Mouse (Mus musculus) testis, adult 2 months (tissue): ENCODE data around the gene Igf1r. TPM values are rescaled to one million over a fixed set of nuclear protein-coding genes. Genes with fewer than 3 reads are reported as not detected.
A peak's percentile ranks its signal among the peaks of the same experiment; 100 is the strongest.
"Not testable (repeated sequence)": the region's sequence is repeated elsewhere in the genome, so short reads cannot be mapped to it uniquely, and the experiment has no call there.

Experiments
- H3K27ac ChIP-seq: fragments of 200-500 bp; 2 replicates; pipeline ENCODE4 v1.5.1; 2012; ENCODE audit warnings: low read depth, low read length; ENCODE audit not compliant: control insufficient read depth, insufficient read depth
- H3K27me3 ChIP-seq: fragments of 200-500 bp; 2 replicates; pipeline ENCODE4 v1.6.1; 2012; ENCODE audit warnings: mild to moderate bottlenecking, low read length, moderate library complexity; ENCODE audit not compliant: control insufficient read depth, insufficient read depth
- H3K36me3 ChIP-seq: fragments of 200-500 bp; 2 replicates; pipeline ENCODE4 v1.6.1; 2012; ENCODE audit warnings: mild to moderate bottlenecking, low read length; ENCODE audit not compliant: control insufficient read depth, insufficient read depth
- H3K4me1 ChIP-seq: fragments of 200-500 bp; 2 replicates; pipeline ENCODE4 v1.6.1; 2012; ENCODE audit warnings: low read length; ENCODE audit not compliant: control insufficient read depth, insufficient read depth
- H3K4me3 ChIP-seq: fragments of 200-500 bp; 2 replicates; pipeline ENCODE4 v1.5.1; 2012; ENCODE audit warnings: low read depth, mild to moderate bottlenecking, low read length, moderate library complexity, mixed read lengths; ENCODE audit not compliant: control insufficient read depth
- CTCF ChIP-seq: fragments of 200-500 bp; IDR thresholded peaks from 2 replicates; pipeline ENCODE4 v1.5.1; 2012; ENCODE audit warnings: low read depth, mild to moderate bottlenecking, inconsistent platforms, low read length, moderate library complexity; ENCODE audit not compliant: control insufficient read depth, insufficient read depth, insufficient replicate concordance
- POLR2A ChIP-seq: fragments of 200-500 bp; IDR thresholded peaks from 2 replicates; pipeline ENCODE4 v1.6.1; 2012; ENCODE audit warnings: low read depth, mild to moderate bottlenecking, inconsistent platforms, low read length, moderate library complexity; ENCODE audit not compliant: control insufficient read depth
- polyA plus RNA-seq: library from polyadenylated mRNA; depleted of rRNA; stranded (reverse); fragments of >200 nt; gene quantifications from 2 replicates; pipeline ENCODE4 v1.2.3, GENCODE M21; 2012; rRNA removed

Igf1r gene
- polyA plus RNA-seq, 1 experiment: 4.2 TPM

GRCm38 (mm10) chr7:68277897-68278270, 325.3 kb downstream of the Igf1r start:
- no peaks in the 10 kb centered on the region for H3K27me3 ChIP-seq
- no peaks in the 10 kb centered on the region for H3K36me3 ChIP-seq
- H3K27ac ChIP-seq: no peak overlapping the region
- peaks cover 9% of the 10 kb centered on the region for H3K4me1 ChIP-seq
- TF ChIP-seq POLR2A: no peak
- no peak for TF ChIP-seq CTCF
- no peak overlapping the region for H3K4me3 ChIP-seq

- Histone ChIP-seq H3K27ac (no peak overlapping the region), H3K4me1 (peaks cover 9% of the 10 kb centered on the region), H3K36me3 (no peaks in the 10 kb centered on the region), H3K4me3 (no peak overlapping the region), H3K27me3 (no peaks in the 10 kb centered on the region)
- no peak for TF ChIP-seq POLR2A
- no peak for TF ChIP-seq CTCF
These were observed 325.8 kb downstream of the Igf1r start for GRCm38 (mm10) chr7:68278385-68278784.

- Histone ChIP-seq H3K36me3 (no peaks in the 10 kb centered on the region), H3K27me3 (no peaks in the 10 kb centered on the region), H3K4me1 (peaks cover 9% of the 10 kb centered on the region), H3K27ac (no peak overlapping the region), H3K4me3 (no peak overlapping the region)
- TF ChIP-seq CTCF (no peak), POLR2A (no peak)
These were observed 326.3 kb downstream of the Igf1r start for GRCm38 (mm10) chr7:68278908-68279307.

- Histone ChIP-seq H3K27ac (no peak overlapping the region), H3K4me3 (no peak overlapping the region), H3K36me3 (no peaks in the 10 kb centered on the region), H3K27me3 (no peaks in the 10 kb centered on the region), H3K4me1 (peaks cover 9% of the 10 kb centered on the region)
- no peak for TF ChIP-seq CTCF
- no peak for TF ChIP-seq POLR2A
These were observed 326.9 kb downstream of the Igf1r start for GRCm38 (mm10) chr7:68279481-68279880.

GRCm38 (mm10) chr7:68280352-68280869, 327.8 kb downstream of the Igf1r start:
- TF ChIP-seq CTCF (no peak), POLR2A (peak; percentile 57; the same call in 1 of the 2 replicates)
- peaks cover 7% of the 10 kb centered on the region for H3K4me1 ChIP-seq
- no peaks in the 10 kb centered on the region for H3K36me3 ChIP-seq
- peak overlapping the region; percentile 44; the same call in 1 of the 2 replicates for H3K27ac ChIP-seq
- peak overlapping the region; percentile 58 for H3K4me3 ChIP-seq
- no peaks in the 10 kb centered on the region for H3K27me3 ChIP-seq

GRCm38 (mm10) chr7:68281341-68281740, 328.7 kb downstream of the Igf1r start:
- H3K36me3 ChIP-seq: no peaks in the 10 kb centered on the region
- H3K4me1 ChIP-seq: peaks cover 3% of the 10 kb centered on the region; the same call in 1 of the 2 replicates
- no peak overlapping the region for H3K27ac ChIP-seq
- H3K27me3 ChIP-seq: no peaks in the 10 kb centered on the region
- TF ChIP-seq POLR2A: no peak
- no peak for TF ChIP-seq CTCF
- no peak overlapping the region for H3K4me3 ChIP-seq

- no peak overlapping the region for H3K27ac ChIP-seq
- no peaks in the 10 kb centered on the region for H3K36me3 ChIP-seq
- no peaks in the 10 kb centered on the region for H3K27me3 ChIP-seq
- H3K4me1 ChIP-seq: 0 out of 2 replicates have a peak, but pooled peaks cover 2% of the 10 kb centered on the region
- TF ChIP-seq CTCF (no peak), POLR2A (no peak)
- H3K4me3 ChIP-seq: no peak overlapping the region
These were observed 329.9 kb downstream of the Igf1r start for GRCm38 (mm10) chr7:68282304-68283132.

GRCm38 (mm10) chr7:68283133-68283520, 330.5 kb downstream of the Igf1r start:
- H3K27ac ChIP-seq, H3K36me3 ChIP-seq, H3K27me3 ChIP-seq: not testable (repeated sequence)

More at GRCm38 (mm10) chr7:68283133-68283520, 330.5 kb downstream of the Igf1r start:
- not testable (repeated sequence) for H3K4me3 ChIP-seq, H3K4me1 ChIP-seq

Other genes starting within 250 kb of the Igf1r start
- gene Synm, start 193.1 kb upstream of the Igf1r start, polyA plus RNA-seq: 3.3 and 4.4 TPM in 2 replicates